Mouse (Mus musculus) lung, postnatal 10 days (tissue): ENCODE data around the gene Impdh2.
"Not testable (repeated sequence)": the region's sequence is repeated elsewhere in the genome, so short reads cannot be mapped to it uniquely, and the experiment has no call there.

ENCODE experiments used
- DNase-seq: peaks from one replicate; pipeline ENCODE4 v3.0.0; 2021

Gene Impdh2

GRCm38 (mm10) chr9:108570207-108570896, 10.3 kb downstream of the Impdh2 start:
- peak; percentile 91 for DNase-seq

- DNase-seq: no peak
Measured at GRCm38 (mm10) chr9:108571401-108571973, 11.4 kb downstream of the Impdh2 start.

- no peak for DNase-seq
Measured at GRCm38 (mm10) chr9:108572321-108572720, 12.2 kb downstream of the Impdh2 start.

GRCm38 (mm10) chr9:108573774-108574690, 13.9 kb downstream of the Impdh2 start:
- peak; percentile 80 for DNase-seq

- DNase-seq: no peak
Measured at GRCm38 (mm10) chr9:108574921-108575320, 14.8 kb downstream of the Impdh2 start.

- no peak for DNase-seq
Measured at GRCm38 (mm10) chr9:108575321-108576297, 15.5 kb downstream of the Impdh2 start.

- DNase-seq: no peak
Measured at GRCm38 (mm10) chr9:108577025-108577424, 16.9 kb downstream of the Impdh2 start.

GRCm38 (mm10) chr9:108577934-108578544, 18.0 kb downstream of the Impdh2 start:
- DNase-seq: peak; percentile 87

GRCm38 (mm10) chr9:108578545-108579343, 18.7 kb downstream of the Impdh2 start, which contains the start of gene Wdr6:
Gene Wdr6, minus strand, starts transcription at chr9:108578739.
- DNase-seq: peak; percentile 96

GRCm38 (mm10) chr9:108579344-108579690, 19.2 kb downstream of the Impdh2 start:
- DNase-seq: no peak

GRCm38 (mm10) chr9:108587571-108588180, 27.6 kb downstream of the Impdh2 start:
- peak; percentile 79 for DNase-seq

- DNase-seq: no peak
Measured at GRCm38 (mm10) chr9:108589229-108589628, 29.1 kb downstream of the Impdh2 start.

- DNase-seq: no peak
Measured at GRCm38 (mm10) chr9:108591462-108591861, 31.4 kb downstream of the Impdh2 start.

GRCm38 (mm10) chr9:108594354-108594753, 34.3 kb downstream of the Impdh2 start:
- DNase-seq: no peak

GRCm38 (mm10) chr9:108596998-108597764, 37.1 kb downstream of the Impdh2 start, which contains the start of gene P4htm:
Gene P4htm, minus strand, starts transcription at chr9:108597667.
- DNase-seq: peak; percentile 79

GRCm38 (mm10) chr9:108599021-108599566, 39.0 kb downstream of the Impdh2 start:
- DNase-seq: no peak

- DNase-seq: peak; percentile 20
Measured at GRCm38 (mm10) chr9:108600011-108600410, 39.9 kb downstream of the Impdh2 start.

- DNase-seq: no peak
Measured at GRCm38 (mm10) chr9:108601986-108602385, 41.9 kb downstream of the Impdh2 start.

GRCm38 (mm10) chr9:108607929-108608328, 47.8 kb downstream of the Impdh2 start:
- DNase-seq: not testable (repeated sequence)
